8 mouse cellular contexts compared by ENCODE assay signal in genomic region chr2:164432541-164433191, GRCm38 (mm10). TPM values are rescaled to one million over a fixed set of nuclear protein-coding genes. Genes with fewer than 3 reads are reported as not detected.
DNase-seq lines count a peak whose midpoint lies in the region; ATAC-seq lines count a peak whose summit lies in the region.

No protein-coding gene starts in this region.

- peak; percentile 28 for DNase-seq in hindbrain, embryonic 10.5 days (ENCODE audit: low spot score)
- peak; percentile 47 to 48 for DNase-seq in gastrocnemius, adult 8-10 months (ENCODE audit: low spot score in 2 of 2)
- DNase-seq in kidney, adult 9 months = peak; percentile 71
- peak; percentile 44 for DNase-seq in lung, postnatal 25 days (ENCODE audit: low spot score)
- DNase-seq in left cerebral cortex, postnatal 36 days (ENCODE audit: low spot score in 2 of 2) = no peak
- DNase-seq in B cell, adult 2 months = no peak

- WGBS in hindbrain, embryonic 10.5 days = 33% methylated on average over 22 of the region's 22 CpGs
- WGBS in hindbrain, embryonic 13.5 days = 31% methylated on average over 22 of the region's 22 CpGs

- no peak overlapping the region; the same call in 1 of the 2 replicates for H3K4me3 ChIP-seq in hindbrain, embryonic 10.5 days
- no peak overlapping the region for H3K4me3 ChIP-seq in hindbrain, embryonic 13.5 days

- intact Hi-C loops in left cerebral cortex, postnatal 36 days (cut with DNase I) = no loop called here

- ATAC-seq in hindbrain, embryonic 13.5 days (ENCODE audit: low FRiP score) = no peak
- no peak for ATAC-seq in inflammation-experienced regulatory T-cells, adult 6 months

- H3K9me3 ChIP-seq in hindbrain, embryonic 10.5 days = no peaks in the 10 kb centered on the region
- no peaks in the 10 kb centered on the region for H3K9me3 ChIP-seq in hindbrain, embryonic 13.5 days

- no peak overlapping the region for H3K4me2 ChIP-seq in hindbrain, embryonic 13.5 days

- peak overlapping the region; percentile 65 for H3K27ac ChIP-seq in hindbrain, embryonic 10.5 days
- H3K27ac ChIP-seq in hindbrain, embryonic 13.5 days = no peak overlapping the region

- H3K36me3 ChIP-seq in hindbrain, embryonic 10.5 days = 0 out of 2 replicates have a peak, but pooled peaks cover 10% of the 10 kb centered on the region
- no peaks in the 10 kb centered on the region for H3K36me3 ChIP-seq in hindbrain, embryonic 13.5 days

- no peak overlapping the region; the same call in 1 of the 2 replicates for H3K9ac ChIP-seq in hindbrain, embryonic 13.5 days

- H3K4me1 ChIP-seq in hindbrain, embryonic 10.5 days (replicated peaks) = peaks cover 73% of the 10 kb centered on the region
- peaks cover 10% of the 10 kb centered on the region; the same call in 1 of the 2 replicates for H3K4me1 ChIP-seq in hindbrain, embryonic 13.5 days (replicated peaks)

- H3K27me3 ChIP-seq in hindbrain, embryonic 10.5 days (ENCODE audit: insufficient read depth, poor library complexity, severe bottlenecking) = peaks cover 36% of the 10 kb centered on the region
- H3K27me3 ChIP-seq in hindbrain, embryonic 13.5 days = peaks cover 9% of the 10 kb centered on the region; the same call in 1 of the 2 replicates

RNA-seq across cellular contexts. Expression of gene Sdc4, which starts 11.0 kb away (rescaled TPM):
- 14.8 and 18.0 TPM in 2 replicates for polyA plus RNA-seq in hindbrain, embryonic 10.5 days (2016; fragmentation: Nextera tagmentation; extraction: Ambion mirVana)
- polyA plus RNA-seq in hindbrain, embryonic 13.5 days (2015; fragmentation: Nextera tagmentation; extraction: Ambion mirVana) = 9.0 and 9.7 TPM in 2 replicates
- total RNA-seq in gastrocnemius, adult 8-10 months (2022) = 10 to 100 TPM; 23.9 to 58.8 (median 34.1) TPM
- total RNA-seq in left cerebral cortex, postnatal 36 days (2021) = 10 to 100 TPM; 98.5 TPM
- 10 to 100 TPM; 12.0 to 42.7 (median 41.8) TPM for polyA plus RNA-seq in inflammation-experienced regulatory T-cells, adult 6 months (2017; shearing (Covaris generic))

RNA-seq across cellular contexts. Expression of gene Sys1, which starts 24.1 kb away (rescaled TPM):
- 61.5 and 76.4 TPM in 2 replicates for polyA plus RNA-seq in hindbrain, embryonic 10.5 days (2016; fragmentation: Nextera tagmentation; extraction: Ambion mirVana)
- polyA plus RNA-seq in hindbrain, embryonic 13.5 days (2015; fragmentation: Nextera tagmentation; extraction: Ambion mirVana) = 84.3 and 85.3 TPM in 2 replicates
- total RNA-seq in gastrocnemius, adult 8-10 months (2022) = 10 to 100 TPM; 25.3 to 27.8 (median 26.6) TPM
- total RNA-seq in left cerebral cortex, postnatal 36 days (2021) = 10 to 100 TPM; 34.7 to 40.4 TPM
- 10 to 100 TPM; 10.4 to 35.1 (median 25.4) TPM for polyA plus RNA-seq in inflammation-experienced regulatory T-cells, adult 6 months (2017; shearing (Covaris generic))

RNA-seq across cellular contexts. Expression of gene Matn4, which starts 27.7 kb away (rescaled TPM):
- 0.35 and 0.72 TPM in 2 replicates for polyA plus RNA-seq in hindbrain, embryonic 10.5 days (2016; fragmentation: Nextera tagmentation; extraction: Ambion mirVana)
- polyA plus RNA-seq in hindbrain, embryonic 13.5 days (2015; fragmentation: Nextera tagmentation; extraction: Ambion mirVana) = 2.3 and 9.3 TPM in 2 replicates
- under 1 TPM; 0.27 to 0.99 (median 0.44) TPM for total RNA-seq in gastrocnemius, adult 8-10 months (2022)
- 10 to 100 TPM; 11.4 to 13.0 TPM for total RNA-seq in left cerebral cortex, postnatal 36 days (2021)
- polyA plus RNA-seq in inflammation-experienced regulatory T-cells, adult 6 months (2017; shearing (Covaris generic)) = under 1 TPM in 1 of 3 experiments, not detected in 2; 0.21 TPM

RNA-seq across cellular contexts. Expression of gene Gm20458, which starts 28.1 kb away (rescaled TPM):
- polyA plus RNA-seq in hindbrain, embryonic 10.5 days (2016; fragmentation: Nextera tagmentation; extraction: Ambion mirVana) = 4.4 and 4.5 TPM in 2 replicates
- polyA plus RNA-seq in hindbrain, embryonic 13.5 days (2015; fragmentation: Nextera tagmentation; extraction: Ambion mirVana) = 5.0 and 5.9 TPM in 2 replicates
- total RNA-seq in gastrocnemius, adult 8-10 months (2022) = 10 to 100 TPM in 2 of 4 experiments, 1 to 10 TPM in 1, not detected in 1; 3.8 to 12.1 (median 11.8) TPM
- total RNA-seq in left cerebral cortex, postnatal 36 days (2021) = 10 to 100 TPM in 1 of 2 experiments, 1 to 10 TPM in 1; 8.1 to 14.9 TPM
- 1 to 10 TPM in 1 of 3 experiments, not detected in 2; 4.5 TPM for polyA plus RNA-seq in inflammation-experienced regulatory T-cells, adult 6 months (2017; shearing (Covaris generic))

RNA-seq across cellular contexts. Expression of gene Rbpjl, which starts 29.7 kb away (rescaled TPM):
- 0.02 TPM in 1 of 2 replicates, not detected in the other for polyA plus RNA-seq in hindbrain, embryonic 10.5 days (2016; fragmentation: Nextera tagmentation; extraction: Ambion mirVana)
- 0.05 and 0.09 TPM in 2 replicates for polyA plus RNA-seq in hindbrain, embryonic 13.5 days (2015; fragmentation: Nextera tagmentation; extraction: Ambion mirVana)
- not detected for total RNA-seq in gastrocnemius, adult 8-10 months (2022)
- under 1 TPM; 0.30 to 0.34 TPM for total RNA-seq in left cerebral cortex, postnatal 36 days (2021)
- not detected for polyA plus RNA-seq in inflammation-experienced regulatory T-cells, adult 6 months (2017; shearing (Covaris generic))

Comparison
In these comparisons a context has a peak if more than half of its experiments do, and no peak if none do; other contexts are left out.
1. DNase-seq: peak in hindbrain, embryonic 10.5 days (single experiment), gastrocnemius, adult 8-10 months (2 of 2), kidney, adult 9 months (single experiment) and lung, postnatal 25 days (single experiment); none in left cerebral cortex, postnatal 36 days (0 of 2) and B cell, adult 2 months (0 of 2).